Mouse (Mus musculus): ENCODE measurements around the gene Man1a. TPM values are rescaled to one million over a fixed set of nuclear protein-coding genes. Genes with fewer than 3 reads are reported as not detected.

The Man1a gene
- total and polyA plus RNA-seq, 2 experiments: 45.4 to 161 TPM

GRCm38 (mm10) chr10:54013143-54013791, 63.1 kb downstream of the Man1a start:
- 89% methylated on average over 11 of the region's 11 CpGs for WGBS
- no peak for DNase-seq (ENCODE audit: extremely low read depth, low read depth, low spot score)
- H3K27ac ChIP-seq (replicated peaks; ENCODE audit: insufficient read depth, low read depth, low read length): no peak overlapping the region
- peaks cover 21% of the 10 kb centered on the region for H3K36me3 ChIP-seq (ENCODE audit: control insufficient read depth, insufficient read depth, low read length)
- TF ChIP-seq CTCF (IDR thresholded peaks at IDR 0.05; ENCODE audit: low read depth, low read length): no peak
- TF ChIP-seq POLR2A (IDR thresholded peaks at IDR 0.05; ENCODE audit: extremely low read depth, insufficient read depth, low read length): no peak
- H3K79me2 ChIP-seq (ENCODE audit: control insufficient read depth, insufficient read depth, low read length): peaks cover 10% of the 10 kb centered on the region; the same call in 1 of the 2 replicates
- no peaks in the 10 kb centered on the region for H3K27me3 ChIP-seq (ENCODE audit: control insufficient read depth, insufficient read depth, low read length)
- H3K4me1 ChIP-seq (ENCODE audit: control insufficient read depth, insufficient read depth, low read length): peaks cover 1% of the 10 kb centered on the region
- no peak overlapping the region for H3K9ac ChIP-seq (ENCODE audit: low read depth, low read length)
- H3K4me3 ChIP-seq (ENCODE audit: insufficient read depth, low read depth, low read length): no peak overlapping the region

- TF ChIP-seq CTCF (IDR thresholded peaks at IDR 0.05; ENCODE audit: low read depth, low read length) (no peak), POLR2A (IDR thresholded peaks at IDR 0.05; ENCODE audit: extremely low read depth, insufficient read depth, low read length) (no peak)
- whole genome bisulfite sequencing: 78% methylated on average over 6 of the region's 6 CpGs
- Histone ChIP-seq H3K27me3 (ENCODE audit: control insufficient read depth, insufficient read depth, low read length) (no peaks in the 10 kb centered on the region), H3K36me3 (ENCODE audit: control insufficient read depth, insufficient read depth, low read length) (peaks cover 31% of the 10 kb centered on the region), H3K9ac (ENCODE audit: low read depth, low read length) (no peak overlapping the region), H3K4me1 (ENCODE audit: control insufficient read depth, insufficient read depth, low read length) (no peaks in the 10 kb centered on the region; the same call in 1 of the 2 replicates), H3K27ac (replicated peaks; ENCODE audit: insufficient read depth, low read depth, low read length) (no peak overlapping the region), H3K79me2 (ENCODE audit: control insufficient read depth, insufficient read depth, low read length) (peaks cover 10% of the 10 kb centered on the region; the same call in 1 of the 2 replicates), H3K4me3 (ENCODE audit: insufficient read depth, low read depth, low read length) (no peak overlapping the region)
- no peak for DNase-seq (ENCODE audit: extremely low read depth, low read depth, low spot score)
Observed at GRCm38 (mm10) chr10:54009154-54009553, 67.3 kb downstream of the Man1a start.

DNA sequence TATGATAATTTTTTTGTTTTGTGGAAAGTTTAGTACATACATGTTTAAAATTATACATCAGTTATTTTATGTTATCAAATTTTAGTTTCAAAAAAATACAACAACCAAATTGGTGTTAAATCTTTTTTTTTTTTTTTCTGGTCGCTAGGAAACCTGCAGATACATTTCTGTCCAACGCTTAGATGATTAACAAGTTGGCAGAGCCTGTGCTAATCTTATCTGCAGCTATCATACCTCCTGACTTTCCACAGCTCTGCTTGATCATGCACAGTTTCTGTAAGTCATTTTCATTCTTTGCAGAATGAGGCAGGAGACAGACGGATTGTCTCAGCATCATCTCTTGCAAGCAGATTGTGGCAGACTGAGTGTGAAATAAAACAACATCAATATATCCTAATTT, 69.5 kb downstream of the Man1a start:
- WGBS: 83% methylated on average over 3 of the region's 3 CpGs
- DNase-seq (ENCODE audit: extremely low read depth, low read depth, low spot score): no peak
- H3K4me1 ChIP-seq (ENCODE audit: control insufficient read depth, insufficient read depth, low read length): no peaks in the 10 kb centered on the region; the same call in 1 of the 2 replicates
- H3K27me3 ChIP-seq (ENCODE audit: control insufficient read depth, insufficient read depth, low read length): no peaks in the 10 kb centered on the region
- no peak overlapping the region for H3K9ac ChIP-seq (ENCODE audit: low read depth, low read length)
- no peak overlapping the region for H3K4me3 ChIP-seq (ENCODE audit: insufficient read depth, low read depth, low read length)
- peaks cover 13% of the 10 kb centered on the region; the same call in 1 of the 2 replicates for H3K79me2 ChIP-seq (ENCODE audit: control insufficient read depth, insufficient read depth, low read length)
- no peak for TF ChIP-seq POLR2A (IDR thresholded peaks at IDR 0.05; ENCODE audit: extremely low read depth, insufficient read depth, low read length)
- TF ChIP-seq CTCF (IDR thresholded peaks at IDR 0.05; ENCODE audit: low read depth, low read length): no peak
- peaks cover 20% of the 10 kb centered on the region for H3K36me3 ChIP-seq (ENCODE audit: control insufficient read depth, insufficient read depth, low read length)
- no peak overlapping the region for H3K27ac ChIP-seq (replicated peaks; ENCODE audit: insufficient read depth, low read depth, low read length)

- DNase-seq (ENCODE audit: extremely low read depth, low read depth, low spot score): no peak
- peaks cover 20% of the 10 kb centered on the region for H3K36me3 ChIP-seq (ENCODE audit: control insufficient read depth, insufficient read depth, low read length)
- no peaks in the 10 kb centered on the region for H3K27me3 ChIP-seq (ENCODE audit: control insufficient read depth, insufficient read depth, low read length)
- H3K79me2 ChIP-seq (ENCODE audit: control insufficient read depth, insufficient read depth, low read length): peaks cover 16% of the 10 kb centered on the region; the same call in 1 of the 2 replicates
- H3K4me3 ChIP-seq (ENCODE audit: insufficient read depth, low read depth, low read length): no peak overlapping the region
- H3K27ac ChIP-seq (replicated peaks; ENCODE audit: insufficient read depth, low read depth, low read length): no peak overlapping the region
- 81% methylated on average over 2 of the region's 2 CpGs for WGBS
- H3K9ac ChIP-seq (ENCODE audit: low read depth, low read length): no peak overlapping the region
- no peak for TF ChIP-seq POLR2A (IDR thresholded peaks at IDR 0.05; ENCODE audit: extremely low read depth, insufficient read depth, low read length)
- no peak for TF ChIP-seq CTCF (IDR thresholded peaks at IDR 0.05; ENCODE audit: low read depth, low read length)
- no peaks in the 10 kb centered on the region; the same call in 1 of the 2 replicates for H3K4me1 ChIP-seq (ENCODE audit: control insufficient read depth, insufficient read depth, low read length)
Observed at GRCm38 (mm10) chr10:54005847-54006246, 70.6 kb downstream of the Man1a start.

DNA sequence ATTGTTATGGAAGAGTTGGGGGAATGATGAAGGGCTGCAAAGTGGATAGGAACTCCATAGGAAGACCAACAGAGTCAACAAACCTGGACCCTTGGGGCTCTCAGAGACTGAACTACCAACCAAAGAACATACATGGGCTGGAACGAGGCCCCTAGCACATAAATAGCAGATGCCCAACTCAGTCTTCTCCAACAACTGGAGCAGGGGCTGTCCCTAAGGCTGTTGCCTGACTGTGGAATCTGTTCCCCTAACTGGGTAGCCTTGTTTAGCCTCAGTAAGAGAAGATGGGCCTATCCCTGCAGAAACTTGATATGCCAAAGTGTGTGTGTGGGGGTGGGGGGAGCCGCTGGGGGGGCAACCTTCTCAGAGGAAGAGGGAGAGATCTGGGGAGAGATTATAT, 73.5 kb downstream of the Man1a start:
- peaks cover 10% of the 10 kb centered on the region; the same call in 1 of the 2 replicates for H3K79me2 ChIP-seq (ENCODE audit: control insufficient read depth, insufficient read depth, low read length)
- peaks cover 17% of the 10 kb centered on the region for H3K36me3 ChIP-seq (ENCODE audit: control insufficient read depth, insufficient read depth, low read length)
- no peak overlapping the region for H3K4me3 ChIP-seq (ENCODE audit: insufficient read depth, low read depth, low read length)
- DNase-seq (ENCODE audit: extremely low read depth, low read depth, low spot score): no peak
- 100% methylated on average over 2 of the region's 2 CpGs for WGBS
- no peak for TF ChIP-seq CTCF (IDR thresholded peaks at IDR 0.05; ENCODE audit: low read depth, low read length)
- no peak for TF ChIP-seq POLR2A (IDR thresholded peaks at IDR 0.05; ENCODE audit: extremely low read depth, insufficient read depth, low read length)
- no peak overlapping the region for H3K9ac ChIP-seq (ENCODE audit: low read depth, low read length)
- H3K27ac ChIP-seq (replicated peaks; ENCODE audit: insufficient read depth, low read depth, low read length): no peak overlapping the region
- H3K4me1 ChIP-seq (ENCODE audit: control insufficient read depth, insufficient read depth, low read length): peaks cover 3% of the 10 kb centered on the region; the same call in 1 of the 2 replicates
- no peaks in the 10 kb centered on the region for H3K27me3 ChIP-seq (ENCODE audit: control insufficient read depth, insufficient read depth, low read length)

DNA sequence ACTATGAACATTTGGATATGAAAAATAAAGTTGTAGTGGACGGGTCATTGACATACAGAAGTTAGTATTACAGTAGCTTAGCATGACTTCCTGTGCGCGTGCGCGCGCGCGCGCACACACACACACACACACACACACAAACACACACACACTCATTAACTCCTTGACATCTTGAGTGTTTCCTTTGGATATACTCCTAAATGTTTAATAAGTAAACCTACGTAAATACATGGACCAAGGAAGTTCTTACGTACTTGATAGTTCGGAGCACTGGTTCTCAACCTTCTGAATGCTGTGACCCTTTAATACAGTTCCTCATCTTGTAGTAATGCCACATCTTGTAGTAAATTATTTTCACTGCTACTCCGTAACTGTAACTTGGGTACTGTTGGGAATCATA, 79.1 kb downstream of the Man1a start:
- 95% methylated on average over 13 of the region's 13 CpGs for WGBS
- H3K4me3 ChIP-seq (ENCODE audit: insufficient read depth, low read depth, low read length): no peak overlapping the region
- H3K9ac ChIP-seq (ENCODE audit: low read depth, low read length): no peak overlapping the region
- H3K27me3 ChIP-seq (ENCODE audit: control insufficient read depth, insufficient read depth, low read length): no peaks in the 10 kb centered on the region
- H3K36me3 ChIP-seq (ENCODE audit: control insufficient read depth, insufficient read depth, low read length): peaks cover 2% of the 10 kb centered on the region; the same call in 1 of the 2 replicates
- H3K79me2 ChIP-seq (ENCODE audit: control insufficient read depth, insufficient read depth, low read length): peaks cover 3% of the 10 kb centered on the region; the same call in 1 of the 2 replicates
- peaks cover 12% of the 10 kb centered on the region; the same call in 1 of the 2 replicates for H3K4me1 ChIP-seq (ENCODE audit: control insufficient read depth, insufficient read depth, low read length)
- no peak overlapping the region for H3K27ac ChIP-seq (replicated peaks; ENCODE audit: insufficient read depth, low read depth, low read length)
- DNase-seq (ENCODE audit: extremely low read depth, low read depth, low spot score): no peak
- TF ChIP-seq POLR2A (IDR thresholded peaks at IDR 0.05; ENCODE audit: extremely low read depth, insufficient read depth, low read length) (no peak), CTCF (IDR thresholded peaks at IDR 0.05; ENCODE audit: low read depth, low read length) (no peak)
